Mouse (Mus musculus): ENCODE measurements around the gene Mgp. TPM values are rescaled to one million over a fixed set of nuclear protein-coding genes. Genes with fewer than 3 reads are reported as not detected.

Mgp gene
- polyA plus RNA-seq, 1 experiment from 2014 or later = 3.3 TPM

GRCm38 (mm10) chr6:136861020-136861419 is 14.6 kb downstream of the Mgp start:
- Histone ChIP-seq H3K4me1 (no peaks in the 10 kb centered on the region), H3K27me3 (no peaks in the 10 kb centered on the region), H3K36me3 (ENCODE audit: poor library complexity, severe bottlenecking) (no peaks in the 10 kb centered on the region), H3K4me3 (no peak overlapping the region), H3K27ac (no peak overlapping the region), H3K9me3 (replicated peaks) (no peaks in the 10 kb centered on the region), H3K4me2 (no peak overlapping the region), H3K9ac (no peak overlapping the region)
- peak; percentile 63 for ATAC-seq
- WGBS = 50% methylated on average over 9 of the region's 9 CpGs

GRCm38 (mm10) chr6:136858420-136858819 is 17.2 kb downstream of the Mgp start:
- Histone ChIP-seq H3K27ac (no peak overlapping the region), H3K4me2 (no peak overlapping the region), H3K36me3 (ENCODE audit: poor library complexity, severe bottlenecking) (no peaks in the 10 kb centered on the region), H3K4me3 (no peak overlapping the region), H3K9ac (no peak overlapping the region), H3K9me3 (replicated peaks) (no peaks in the 10 kb centered on the region), H3K27me3 (no peaks in the 10 kb centered on the region), H3K4me1 (no peaks in the 10 kb centered on the region)
- no peak for ATAC-seq
- WGBS = 84% methylated on average over 8 of the region's 8 CpGs

- Histone ChIP-seq H3K4me1 (peaks cover 2% of the 10 kb centered on the region; the same call in 1 of the 2 replicates), H3K4me2 (no peak overlapping the region), H3K4me3 (no peak overlapping the region), H3K36me3 (ENCODE audit: poor library complexity, severe bottlenecking) (no peaks in the 10 kb centered on the region), H3K27ac (no peak overlapping the region), H3K9me3 (replicated peaks) (no peaks in the 10 kb centered on the region), H3K27me3 (no peaks in the 10 kb centered on the region), H3K9ac (no peak overlapping the region)
- ATAC-seq = no peak
- 74% methylated on average over 11 of the region's 11 CpGs for WGBS
These were observed 17.8 kb downstream of the Mgp start for GRCm38 (mm10) chr6:136857873-136858260.

- H3K9ac ChIP-seq = no peak within 1 kb of the TSS
- H3K27me3 ChIP-seq = no peaks in the 10 kb centered on the region
- no peak within 1 kb of the TSS for H3K27ac ChIP-seq
- 80% methylated on average over 18 of the region's 18 CpGs for WGBS
- H3K4me2 ChIP-seq = no peak within 1 kb of the TSS
- ATAC-seq = no peak
- H3K4me1 ChIP-seq = peaks cover 4% of the 10 kb centered on the region; the same call in 1 of the 2 replicates
- no peak within 1 kb of the TSS for H3K4me3 ChIP-seq
- H3K9me3 ChIP-seq (replicated peaks) = no peaks in the 10 kb centered on the region
- H3K36me3 ChIP-seq (ENCODE audit: poor library complexity, severe bottlenecking) = no peaks in the 10 kb centered on the region
These were observed 18.3 kb downstream of the Mgp start, which contains the start of gene Art4 for GRCm38 (mm10) chr6:136857186-136857872. TSS of gene Art4 (minus strand) at chr6:136857733.

GRCm38 (mm10) chr6:136856071-136856636 is 19.5 kb downstream of the Mgp start:
- Histone ChIP-seq H3K27ac (no peak overlapping the region), H3K27me3 (no peaks in the 10 kb centered on the region), H3K36me3 (ENCODE audit: poor library complexity, severe bottlenecking) (no peaks in the 10 kb centered on the region), H3K4me1 (peaks cover 4% of the 10 kb centered on the region; the same call in 1 of the 2 replicates), H3K4me3 (no peak overlapping the region), H3K4me2 (no peak overlapping the region), H3K9me3 (replicated peaks) (no peaks in the 10 kb centered on the region), H3K9ac (no peak overlapping the region)
- ATAC-seq = no peak
- 67% methylated on average over 14 of the region's 14 CpGs for WGBS

GRCm38 (mm10) chr6:136855183-136855582 is 20.4 kb downstream of the Mgp start:
- no peak overlapping the region for H3K27ac ChIP-seq
- no peak for ATAC-seq
- WGBS = 87% methylated on average over 2 of the region's 2 CpGs

GRCm38 (mm10) chr6:136854361-136854781 is 21.3 kb downstream of the Mgp start:
- WGBS = 88% methylated on average over 11 of the region's 11 CpGs
- no peak overlapping the region for H3K27ac ChIP-seq
- ATAC-seq = no peak
- H3K4me2 ChIP-seq = no peak overlapping the region
- H3K9me3 ChIP-seq (replicated peaks) = no peaks in the 10 kb centered on the region
- no peak overlapping the region for H3K4me3 ChIP-seq
- no peak overlapping the region for H3K9ac ChIP-seq
- H3K36me3 ChIP-seq (ENCODE audit: poor library complexity, severe bottlenecking) = no peaks in the 10 kb centered on the region
- H3K4me1 ChIP-seq = peaks cover 4% of the 10 kb centered on the region; the same call in 1 of the 2 replicates
- H3K27me3 ChIP-seq = no peaks in the 10 kb centered on the region

More at GRCm38 (mm10) chr6:136855183-136855582, 20.4 kb downstream of the Mgp start:
- no peak overlapping the region for H3K4me3 ChIP-seq
- H3K4me1 ChIP-seq = peaks cover 4% of the 10 kb centered on the region; the same call in 1 of the 2 replicates
- H3K9ac ChIP-seq = no peak overlapping the region
- H3K4me2 ChIP-seq = no peak overlapping the region
- H3K36me3 ChIP-seq (ENCODE audit: poor library complexity, severe bottlenecking) = no peaks in the 10 kb centered on the region
- no peaks in the 10 kb centered on the region for H3K9me3 ChIP-seq (replicated peaks)
- no peaks in the 10 kb centered on the region for H3K27me3 ChIP-seq

- Histone ChIP-seq H3K9me3 (replicated peaks) (no peaks in the 10 kb centered on the region), H3K4me1 (peaks cover 4% of the 10 kb centered on the region; the same call in 1 of the 2 replicates), H3K27ac (no peak overlapping the region)
These were observed 22.9 kb downstream of the Mgp start for GRCm38 (mm10) chr6:136852762-136853161.

GRCm38 (mm10) chr6:136852348-136852747 is 23.3 kb downstream of the Mgp start:
- WGBS = 77% methylated on average over 4 of the region's 4 CpGs
- Histone ChIP-seq H3K9me3 (replicated peaks) (no peaks in the 10 kb centered on the region), H3K27ac (no peak overlapping the region), H3K27me3 (no peaks in the 10 kb centered on the region), H3K4me2 (no peak overlapping the region), H3K4me1 (peaks cover 4% of the 10 kb centered on the region; the same call in 1 of the 2 replicates), H3K36me3 (ENCODE audit: poor library complexity, severe bottlenecking) (no peaks in the 10 kb centered on the region), H3K4me3 (no peak overlapping the region), H3K9ac (no peak overlapping the region)
- no peak for ATAC-seq

More at GRCm38 (mm10) chr6:136852762-136853161, 22.9 kb downstream of the Mgp start:
- Histone ChIP-seq H3K36me3 (ENCODE audit: poor library complexity, severe bottlenecking) (no peaks in the 10 kb centered on the region), H3K4me2 (no peak overlapping the region), H3K9ac (0 out of 2 replicates have a peak overlapping the region, but pooled peaks have one; percentile 7), H3K27me3 (no peaks in the 10 kb centered on the region), H3K4me3 (no peak overlapping the region)
- no peak for ATAC-seq
- 60% methylated on average over 3 of the region's 3 CpGs for WGBS

- H3K4me2 ChIP-seq = no peak overlapping the region
- no peaks in the 10 kb centered on the region for H3K36me3 ChIP-seq (ENCODE audit: poor library complexity, severe bottlenecking)
- WGBS = 84% methylated on average over 6 of the region's 6 CpGs
- no peaks in the 10 kb centered on the region for H3K27me3 ChIP-seq
- H3K9ac ChIP-seq = no peak overlapping the region
- H3K4me3 ChIP-seq = no peak overlapping the region
- ATAC-seq = no peak
- H3K27ac ChIP-seq = no peak overlapping the region
- no peaks in the 10 kb centered on the region for H3K9me3 ChIP-seq (replicated peaks)
- peaks cover 4% of the 10 kb centered on the region; the same call in 1 of the 2 replicates for H3K4me1 ChIP-seq
These were observed 25.4 kb downstream of the Mgp start for GRCm38 (mm10) chr6:136850267-136850666.

GRCm38 (mm10) chr6:136848971-136849370 is 26.7 kb downstream of the Mgp start:
- H3K36me3 ChIP-seq (ENCODE audit: poor library complexity, severe bottlenecking) = no peaks in the 10 kb centered on the region
- no peak for ATAC-seq

GRCm38 (mm10) chr6:136848399-136848798 is 27.2 kb downstream of the Mgp start:
- H3K27me3 ChIP-seq = no peaks in the 10 kb centered on the region

More at GRCm38 (mm10) chr6:136848971-136849370, 26.7 kb downstream of the Mgp start:
- Histone ChIP-seq H3K27me3 (no peaks in the 10 kb centered on the region), H3K4me3 (no peak overlapping the region), H3K4me2 (no peak overlapping the region), H3K9ac (no peak overlapping the region), H3K27ac (no peak overlapping the region), H3K4me1 (peaks cover 4% of the 10 kb centered on the region; the same call in 1 of the 2 replicates), H3K9me3 (replicated peaks) (no peaks in the 10 kb centered on the region)
- WGBS = 86% methylated on average over 5 of the region's 5 CpGs

More at GRCm38 (mm10) chr6:136848399-136848798, 27.2 kb downstream of the Mgp start:
- Histone ChIP-seq H3K9me3 (replicated peaks) (no peaks in the 10 kb centered on the region), H3K4me2 (no peak overlapping the region), H3K27ac (no peak overlapping the region), H3K4me1 (peaks cover 4% of the 10 kb centered on the region; the same call in 1 of the 2 replicates), H3K4me3 (no peak overlapping the region), H3K36me3 (ENCODE audit: poor library complexity, severe bottlenecking) (no peaks in the 10 kb centered on the region), H3K9ac (no peak overlapping the region)
- no peak for ATAC-seq
- 87% methylated on average over 8 of the region's 8 CpGs for WGBS

Measured in forebrain, embryonic 13.5 days (tissue).